Mouse (Mus musculus): ENCODE measurements around the gene Zdhhc6. TPM values are rescaled to one million over a fixed set of nuclear protein-coding genes. Genes with fewer than 3 reads are reported as not detected.

Gene Zdhhc6
- polyA plus RNA-seq, 1 experiment from 2014 or later: 105 TPM

DNA sequence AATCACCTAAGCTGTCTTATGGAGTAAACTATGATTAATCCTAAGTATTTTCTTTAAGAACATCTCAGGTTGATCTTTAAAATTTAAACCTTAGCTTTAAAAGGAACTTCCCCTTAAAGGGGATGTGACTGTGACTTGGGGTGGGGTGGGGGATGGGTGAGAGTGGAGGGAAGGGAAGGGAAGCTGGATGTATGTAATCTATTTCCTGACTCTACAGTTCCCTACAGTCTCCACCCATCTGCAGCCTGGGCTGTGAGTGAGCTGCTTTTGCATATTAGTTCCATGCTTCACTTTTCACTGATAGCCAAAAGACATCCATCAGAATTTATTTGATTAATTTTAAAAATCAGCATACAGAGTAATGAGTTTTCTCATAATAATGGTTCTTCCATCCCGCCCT is 16.5 kb downstream of the Zdhhc6 start:
- no peaks in the 10 kb centered on the region for H3K27me3 ChIP-seq
- H3K9me3 ChIP-seq: no peaks in the 10 kb centered on the region
- no peak overlapping the region for H3K9ac ChIP-seq
- ATAC-seq (ENCODE audit: borderline replicate concordance, extremely low read depth, low FRiP score, low TSS enrichment): no peak
- 78% methylated on average over 1 of the region's 1 CpGs for WGBS
- H3K4me1 ChIP-seq: peaks cover 9% of the 10 kb centered on the region; the same call in 1 of the 2 replicates
- H3K4me2 ChIP-seq: no peak overlapping the region
- H3K4me3 ChIP-seq: no peak overlapping the region
- H3K27ac ChIP-seq: no peak overlapping the region
- H3K36me3 ChIP-seq: peaks cover 79% of the 10 kb centered on the region

DNA sequence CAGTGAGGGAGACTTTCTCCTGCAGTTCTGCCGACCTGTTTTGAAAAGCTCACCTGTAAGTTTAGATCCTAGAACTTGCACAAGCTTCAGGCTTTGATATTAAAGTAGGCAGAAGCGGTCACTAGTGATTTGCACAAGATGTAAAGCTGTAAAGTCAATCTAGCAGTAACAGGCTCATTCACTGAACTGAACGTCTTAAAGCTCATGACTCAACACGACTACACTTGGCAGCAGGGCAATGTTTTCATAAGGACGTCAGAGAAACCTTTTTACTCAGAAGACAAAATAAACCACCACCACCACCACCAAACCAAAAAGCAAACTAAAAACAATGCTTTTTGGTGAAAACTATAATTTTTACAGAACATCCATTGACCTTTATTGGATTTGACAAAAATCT is 17.9 kb downstream of the Zdhhc6 start:
- WGBS: 63% methylated on average over 5 of the region's 5 CpGs

DNA sequence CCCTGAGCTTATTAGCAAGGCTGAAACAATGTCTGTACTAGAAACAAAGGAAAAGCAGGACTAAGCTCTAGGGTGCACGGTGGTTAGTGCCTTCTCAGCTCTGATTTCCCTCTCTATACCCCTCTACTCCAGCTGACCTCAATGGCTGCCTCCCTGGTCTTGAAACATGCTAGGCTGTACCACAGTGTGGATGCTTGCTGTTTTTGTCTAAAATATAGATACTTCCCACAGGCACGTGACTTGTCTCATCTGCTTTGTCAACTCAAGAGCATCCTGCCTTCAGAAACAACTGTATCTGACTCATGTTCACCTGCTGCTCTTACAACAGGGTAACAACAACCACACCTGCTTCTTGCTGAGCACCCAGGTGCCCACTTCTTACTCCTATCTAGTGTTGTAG is 18.3 kb downstream of the Zdhhc6 start:
- H3K9ac ChIP-seq: no peak overlapping the region
- WGBS: 91% methylated on average over 2 of the region's 2 CpGs
- H3K27ac ChIP-seq: no peak overlapping the region
- H3K4me1 ChIP-seq: peaks cover 9% of the 10 kb centered on the region; the same call in 1 of the 2 replicates
- no peaks in the 10 kb centered on the region for H3K27me3 ChIP-seq
- ATAC-seq (ENCODE audit: borderline replicate concordance, extremely low read depth, low FRiP score, low TSS enrichment): no peak
- peaks cover 77% of the 10 kb centered on the region for H3K36me3 ChIP-seq
- H3K4me3 ChIP-seq: no peak overlapping the region
- no peaks in the 10 kb centered on the region for H3K9me3 ChIP-seq
- H3K4me2 ChIP-seq: no peak overlapping the region

More for the DNA sequence above, 17.9 kb downstream of the Zdhhc6 start:
- Histone ChIP-seq H3K4me2 (no peak overlapping the region), H3K36me3 (peaks cover 80% of the 10 kb centered on the region), H3K27ac (no peak overlapping the region), H3K27me3 (no peaks in the 10 kb centered on the region), H3K9ac (no peak overlapping the region), H3K4me1 (peaks cover 9% of the 10 kb centered on the region; the same call in 1 of the 2 replicates), H3K9me3 (no peaks in the 10 kb centered on the region), H3K4me3 (no peak overlapping the region)
- no peak for ATAC-seq (ENCODE audit: borderline replicate concordance, extremely low read depth, low FRiP score, low TSS enrichment)

DNA sequence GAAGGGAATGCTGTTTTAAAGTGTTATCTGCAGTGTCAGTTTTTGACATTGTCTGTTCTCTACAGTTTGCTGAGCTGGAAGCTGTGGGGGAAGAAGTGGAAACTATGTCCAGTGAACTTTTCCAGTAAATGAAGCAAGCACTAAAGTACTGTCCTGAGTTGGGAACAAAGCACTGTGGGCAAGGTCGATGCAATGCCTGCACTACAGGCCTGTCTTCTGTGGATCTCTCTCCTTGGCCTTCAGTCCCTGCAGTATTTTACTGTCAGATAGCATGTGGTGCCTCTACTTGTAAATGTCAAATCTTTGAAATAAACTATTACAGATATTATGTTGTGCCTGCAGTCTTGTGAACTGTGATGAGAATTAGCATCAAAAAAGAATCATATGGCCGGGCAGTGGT is 19.5 kb downstream of the Zdhhc6 start:
- no peak overlapping the region for H3K9ac ChIP-seq
- 95% methylated on average over 2 of the region's 2 CpGs for WGBS
- H3K27me3 ChIP-seq: no peaks in the 10 kb centered on the region
- H3K36me3 ChIP-seq: peaks cover 69% of the 10 kb centered on the region
- no peak overlapping the region for H3K4me3 ChIP-seq
- no peak for ATAC-seq (ENCODE audit: borderline replicate concordance, extremely low read depth, low FRiP score, low TSS enrichment)
- H3K9me3 ChIP-seq: no peaks in the 10 kb centered on the region
- H3K27ac ChIP-seq: no peak overlapping the region
- peaks cover 9% of the 10 kb centered on the region; the same call in 1 of the 2 replicates for H3K4me1 ChIP-seq
- H3K4me2 ChIP-seq: no peak overlapping the region

DNA sequence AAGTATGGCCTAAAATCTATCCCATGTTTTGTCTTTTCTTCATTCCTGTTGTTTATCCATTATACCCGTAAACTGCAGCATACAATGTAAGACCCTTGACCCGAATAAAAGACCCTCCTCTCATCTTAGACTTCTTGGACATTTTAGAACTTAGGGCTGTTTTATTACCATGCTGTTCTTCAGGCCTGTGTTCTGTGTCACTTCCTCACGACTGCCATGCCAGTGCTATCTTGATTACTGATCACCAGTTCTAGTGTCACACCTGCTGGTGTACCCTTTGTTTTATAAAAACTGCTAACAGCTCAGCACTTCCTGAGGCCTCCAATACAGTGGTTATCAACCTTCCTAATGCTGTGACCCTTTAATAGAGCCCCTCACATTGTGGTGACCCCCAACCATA is 20.3 kb downstream of the Zdhhc6 start:
- no peak overlapping the region for H3K4me3 ChIP-seq
- WGBS: 77% methylated on average over 3 of the region's 3 CpGs
- ATAC-seq (ENCODE audit: borderline replicate concordance, extremely low read depth, low FRiP score, low TSS enrichment): no peak
- no peak overlapping the region for H3K27ac ChIP-seq
- no peaks in the 10 kb centered on the region for H3K27me3 ChIP-seq
- peaks cover 9% of the 10 kb centered on the region; the same call in 1 of the 2 replicates for H3K4me1 ChIP-seq
- H3K9ac ChIP-seq: no peak overlapping the region
- H3K36me3 ChIP-seq: peaks cover 66% of the 10 kb centered on the region
- no peaks in the 10 kb centered on the region for H3K9me3 ChIP-seq
- no peak overlapping the region for H3K4me2 ChIP-seq

DNA sequence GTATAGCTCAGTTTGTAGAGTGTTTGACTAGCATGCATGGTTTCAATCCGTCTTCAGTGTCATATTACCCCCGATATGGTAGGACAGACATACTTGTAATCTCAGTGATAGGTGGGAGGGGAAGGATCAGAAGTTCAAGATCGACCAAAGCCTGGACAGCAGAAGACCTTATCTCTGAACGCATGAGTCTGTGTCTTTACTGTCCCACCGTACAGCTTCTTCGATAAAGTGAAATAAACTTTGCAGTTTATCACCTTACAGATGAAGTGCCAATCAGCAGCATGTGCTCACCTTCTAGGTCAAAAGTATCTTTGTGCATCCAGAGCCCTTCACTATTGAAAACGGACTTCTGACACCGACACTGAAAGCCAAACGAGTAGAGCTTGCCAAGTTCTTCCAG is 20.8 kb downstream of the Zdhhc6 start:
- Histone ChIP-seq H3K9me3 (no peaks in the 10 kb centered on the region), H3K4me1 (peaks cover 6% of the 10 kb centered on the region; the same call in 1 of the 2 replicates), H3K4me3 (no peak overlapping the region), H3K4me2 (no peak overlapping the region), H3K9ac (no peak overlapping the region), H3K27me3 (no peaks in the 10 kb centered on the region), H3K27ac (no peak overlapping the region), H3K36me3 (peaks cover 70% of the 10 kb centered on the region)
- WGBS: 73% methylated on average over 9 of the region's 9 CpGs
- ATAC-seq (ENCODE audit: borderline replicate concordance, extremely low read depth, low FRiP score, low TSS enrichment): no peak

DNA sequence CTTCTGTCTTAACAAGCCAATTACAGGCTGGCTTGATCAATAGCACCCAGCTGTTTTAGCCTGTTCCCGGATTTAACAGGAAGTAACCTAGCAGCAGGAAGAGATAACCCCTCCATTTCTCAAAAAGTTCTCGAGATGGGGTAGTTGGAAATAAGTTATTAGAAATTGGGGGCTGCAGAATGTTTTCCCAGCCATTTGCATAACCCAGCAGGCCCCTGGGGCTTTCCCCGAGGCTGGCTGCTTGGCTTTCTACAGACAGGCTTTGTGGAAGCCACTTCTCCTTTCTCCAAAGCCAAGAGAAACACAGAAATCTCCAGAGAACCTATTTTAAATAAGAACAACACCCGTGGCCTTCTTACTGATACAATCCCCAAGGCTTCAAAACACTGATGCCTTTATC is 22.7 kb downstream of the Zdhhc6 start:
- Histone ChIP-seq H3K9ac (no peak overlapping the region), H3K4me3 (no peak overlapping the region), H3K4me2 (no peak overlapping the region), H3K27me3 (no peaks in the 10 kb centered on the region), H3K27ac (no peak overlapping the region), H3K4me1 (no peaks in the 10 kb centered on the region), H3K36me3 (peaks cover 70% of the 10 kb centered on the region), H3K9me3 (no peaks in the 10 kb centered on the region)
- no peak for ATAC-seq (ENCODE audit: borderline replicate concordance, extremely low read depth, low FRiP score, low TSS enrichment)
- WGBS: 41% methylated on average over 4 of the region's 4 CpGs

DNA sequence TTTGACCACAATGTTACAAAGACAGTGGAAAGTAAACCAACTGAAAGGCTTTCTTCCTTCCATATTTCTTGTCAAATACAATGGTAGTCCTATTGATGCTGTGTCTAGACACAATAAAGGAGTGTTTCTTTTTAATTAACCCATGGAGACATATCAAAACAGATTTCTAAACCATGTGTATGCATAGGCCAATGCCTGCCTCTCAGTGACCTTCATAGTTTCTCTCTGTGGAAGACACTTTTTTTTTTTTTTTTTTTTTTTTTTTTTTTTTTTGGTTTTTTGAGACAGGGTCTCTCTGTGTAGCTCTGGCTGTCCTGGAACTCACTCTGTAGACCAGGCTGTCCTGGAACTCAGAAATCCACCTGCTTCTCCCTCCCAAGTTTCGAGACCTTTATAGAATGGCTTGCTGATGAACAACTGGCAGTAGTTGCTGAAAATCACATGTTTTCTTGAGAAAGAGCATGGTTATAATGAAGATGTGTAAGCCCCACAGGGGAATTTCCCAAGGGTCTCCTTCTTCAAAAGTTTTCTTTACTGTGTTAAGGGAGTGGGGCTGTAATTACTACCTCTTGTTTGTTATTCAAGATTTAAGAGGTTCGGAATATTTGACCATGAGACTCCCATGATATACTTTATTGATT is 23.5 kb downstream of the Zdhhc6 start:
- H3K9ac ChIP-seq: no peak overlapping the region
- H3K27me3 ChIP-seq: no peaks in the 10 kb centered on the region
- 90% methylated on average over 2 of the region's 2 CpGs for WGBS
- ATAC-seq (ENCODE audit: borderline replicate concordance, extremely low read depth, low FRiP score, low TSS enrichment): no peak
- H3K27ac ChIP-seq: no peak overlapping the region
- no peaks in the 10 kb centered on the region for H3K9me3 ChIP-seq
- H3K4me3 ChIP-seq: no peak overlapping the region
- no peaks in the 10 kb centered on the region for H3K4me1 ChIP-seq
- no peak overlapping the region for H3K4me2 ChIP-seq
- peaks cover 69% of the 10 kb centered on the region for H3K36me3 ChIP-seq

DNA sequence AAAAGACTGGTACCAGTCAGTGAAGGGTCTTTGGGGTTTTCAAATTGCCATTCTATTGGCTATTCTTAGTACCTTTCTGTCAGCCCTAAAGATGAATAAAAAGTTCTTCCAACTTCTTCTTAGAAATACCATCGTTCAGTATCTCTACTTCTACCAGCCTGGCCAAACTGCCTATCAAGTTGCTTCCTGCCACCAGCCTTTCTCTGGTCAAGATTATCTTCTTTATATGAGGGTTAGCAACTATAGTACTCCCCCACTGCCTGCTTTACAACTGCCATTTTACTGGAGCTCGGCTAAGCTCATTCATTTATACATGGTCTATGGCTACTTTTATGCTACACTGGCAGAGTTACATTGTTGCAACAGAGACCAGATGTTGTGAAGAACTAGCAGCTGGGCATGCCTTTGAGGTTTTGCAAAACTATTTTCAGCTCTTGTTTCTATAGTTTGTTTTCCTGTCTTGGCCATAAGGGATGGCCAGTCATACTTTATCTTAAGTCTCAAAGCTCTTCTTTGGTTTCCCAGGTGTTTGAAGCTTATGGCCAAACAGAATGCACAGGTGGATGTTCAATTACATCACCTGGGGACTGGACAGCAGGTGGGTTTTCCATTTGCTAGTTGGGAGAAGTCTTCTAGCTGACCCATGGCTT is 25.1 kb downstream of the Zdhhc6 start:
- Histone ChIP-seq H3K27me3 (no peaks in the 10 kb centered on the region), H3K4me1 (no peaks in the 10 kb centered on the region), H3K36me3 (peaks cover 57% of the 10 kb centered on the region), H3K4me2 (no peak overlapping the region), H3K4me3 (no peak overlapping the region), H3K27ac (no peak overlapping the region), H3K9me3 (no peaks in the 10 kb centered on the region), H3K9ac (no peak overlapping the region)
- no peak for ATAC-seq (ENCODE audit: borderline replicate concordance, extremely low read depth, low FRiP score, low TSS enrichment)
- WGBS: 87% methylated on average over 2 of the region's 2 CpGs

DNA sequence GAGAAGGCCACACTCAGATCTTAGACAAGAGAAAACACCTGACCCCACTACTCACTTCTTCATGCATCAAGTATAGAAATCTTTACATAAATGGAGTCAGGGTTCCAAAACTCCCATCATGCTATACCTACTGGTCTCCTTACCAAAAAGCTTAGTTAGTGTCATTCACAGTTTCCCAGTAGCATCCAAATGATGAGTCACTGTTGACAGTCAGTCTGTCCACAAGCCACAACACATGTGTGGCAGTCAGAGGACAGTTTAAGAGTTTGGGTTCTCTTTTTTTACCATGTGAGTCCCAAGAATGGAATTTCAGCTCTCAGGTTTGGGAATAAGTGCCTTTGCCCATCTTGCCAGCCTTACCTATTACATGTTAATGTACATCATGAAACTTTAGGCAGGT is 26.9 kb downstream of the Zdhhc6 start:
- Histone ChIP-seq H3K4me2 (no peak overlapping the region), H3K27ac (no peak overlapping the region), H3K27me3 (no peaks in the 10 kb centered on the region), H3K9ac (no peak overlapping the region), H3K9me3 (no peaks in the 10 kb centered on the region), H3K4me1 (no peaks in the 10 kb centered on the region), H3K4me3 (no peak overlapping the region), H3K36me3 (peaks cover 53% of the 10 kb centered on the region)
- ATAC-seq (ENCODE audit: borderline replicate concordance, extremely low read depth, low FRiP score, low TSS enrichment): no peak

DNA sequence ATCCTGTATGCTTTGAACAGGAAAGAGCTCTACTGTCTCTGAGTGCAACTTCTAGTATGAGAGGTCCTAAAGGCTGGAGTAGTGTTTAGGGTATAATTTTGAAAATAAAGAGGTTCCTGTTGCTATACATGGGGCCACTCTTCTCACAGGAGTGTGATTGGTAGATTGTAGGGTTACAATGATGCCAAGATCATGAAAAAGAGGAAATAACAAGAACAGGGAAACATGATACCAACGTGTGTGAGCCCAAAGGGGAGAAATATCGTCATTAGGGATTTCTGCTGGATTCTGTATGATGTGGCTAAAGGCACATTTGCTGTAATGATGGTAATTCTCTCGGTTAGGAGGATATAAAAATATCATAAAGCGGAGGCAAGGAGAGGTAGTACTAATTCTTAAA is 29.8 kb downstream of the Zdhhc6 start:
- Histone ChIP-seq H3K27me3 (no peaks in the 10 kb centered on the region), H3K9ac (no peak overlapping the region), H3K4me1 (no peaks in the 10 kb centered on the region), H3K4me3 (no peak overlapping the region), H3K36me3 (peaks cover 59% of the 10 kb centered on the region), H3K27ac (no peak overlapping the region), H3K4me2 (no peak overlapping the region), H3K9me3 (no peaks in the 10 kb centered on the region)
- WGBS: 85% methylated on average over 4 of the region's 4 CpGs
- ATAC-seq (ENCODE audit: borderline replicate concordance, extremely low read depth, low FRiP score, low TSS enrichment): no peak

DNA sequence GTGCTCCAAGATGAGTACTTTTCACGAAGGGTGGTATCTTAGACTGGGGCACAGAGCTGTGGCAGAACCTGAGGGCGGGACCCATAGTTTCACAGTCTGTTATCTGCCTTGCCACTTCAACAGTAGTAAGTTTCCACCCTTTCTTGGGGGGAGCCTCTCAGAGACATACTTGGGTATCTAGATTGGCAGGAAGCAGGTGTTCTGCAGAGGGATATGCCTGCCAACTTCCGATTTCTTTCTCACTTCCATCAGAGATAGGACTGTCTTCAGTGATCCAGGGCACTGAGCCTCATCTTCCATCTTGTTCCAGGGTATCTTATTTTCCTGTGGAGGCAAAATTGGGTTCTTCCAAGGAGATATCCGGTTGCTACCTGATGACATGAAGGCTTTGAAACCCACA is 31.7 kb downstream of the Zdhhc6 start:
- 80% methylated on average over 4 of the region's 4 CpGs for WGBS
- Histone ChIP-seq H3K9me3 (no peaks in the 10 kb centered on the region), H3K27ac (no peak overlapping the region), H3K9ac (no peak overlapping the region), H3K4me2 (no peak overlapping the region), H3K36me3 (peaks cover 61% of the 10 kb centered on the region), H3K4me3 (no peak overlapping the region), H3K4me1 (no peaks in the 10 kb centered on the region), H3K27me3 (no peaks in the 10 kb centered on the region)
- ATAC-seq (ENCODE audit: borderline replicate concordance, extremely low read depth, low FRiP score, low TSS enrichment): no peak

Measured in lung, embryonic 15.5 days (tissue).